Mouse (Mus musculus): ENCODE data around the gene Nos2. TPM values are rescaled to one million over a fixed set of nuclear protein-coding genes. Genes with fewer than 3 reads are reported as not detected.
A peak's percentile ranks its signal among the peaks of the same experiment; 100 is the strongest.
"Not testable (repeated sequence)": the region's sequence is repeated elsewhere in the genome, so short reads cannot be mapped to it uniquely, and the experiment has no call there.

Gene Nos2
- total RNA-seq, 2 experiments from 2014 or later, result 0.18 to 0.20 TPM

DNA sequence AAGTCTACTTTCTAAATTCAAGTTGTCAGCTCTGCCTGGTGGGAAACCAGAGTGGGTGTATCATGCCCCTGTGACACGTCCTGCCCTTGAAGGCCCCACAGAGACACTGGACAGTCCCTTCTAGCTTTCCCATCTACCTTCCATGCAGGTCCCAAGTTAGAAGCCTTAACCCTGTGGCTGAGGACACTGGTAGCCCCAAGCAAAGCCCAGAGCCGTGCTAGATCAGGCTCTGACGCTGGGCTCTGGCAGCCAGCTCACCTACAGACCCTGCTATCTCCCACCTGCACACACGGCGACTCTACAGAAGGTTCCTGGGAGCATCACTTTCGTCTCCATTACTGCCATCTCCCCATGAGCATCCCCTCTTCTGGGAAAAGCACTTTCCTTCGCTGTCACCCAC, 63.0 kb downstream of the Nos2 start:
- DNase-seq (ENCODE audit: low spot score in 2 of 2), result no peak
- intact Hi-C loops (cut with DNase I), result no loop called here

GRCm38 (mm10) chr11:78984483-78985177, 64.0 kb downstream of the Nos2 start, which contains the start of gene Lgals9:
TSS of gene Lgals9 (minus strand) at chr11:78984946.
- intact Hi-C loops (cut with DNase I), result no loop called here
- DNase-seq (ENCODE audit: low spot score in 2 of 2), result peak in 1 of 2 experiments; percentile 17

DNA sequence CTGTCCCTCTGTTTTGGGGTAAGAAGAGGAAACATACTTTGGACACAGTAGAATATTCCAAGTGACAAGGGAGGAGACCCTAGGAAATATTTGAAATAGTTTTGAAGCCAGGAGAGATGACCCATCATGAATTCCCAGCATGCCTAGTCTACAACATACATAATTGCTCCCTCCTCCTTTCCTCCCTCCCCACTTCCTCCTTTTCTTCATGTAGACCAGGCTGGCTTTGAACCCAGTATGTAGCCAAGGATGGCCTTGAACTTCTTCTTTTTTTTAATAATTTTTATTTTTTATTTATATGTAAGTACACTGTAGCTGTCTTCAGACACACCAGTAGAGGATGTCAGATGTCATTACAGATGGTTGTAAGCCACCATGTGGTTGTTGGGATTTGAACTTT, 64.9 kb downstream of the Nos2 start:
- intact Hi-C loops (cut with DNase I), result no loop called here
- no peak for DNase-seq (ENCODE audit: low spot score in 2 of 2)

- DNase-seq (ENCODE audit: low spot score in 2 of 2), result no peak
- intact Hi-C loops (cut with DNase I), result no loop called here
Observed at GRCm38 (mm10) chr11:78986311-78987002, 65.9 kb downstream of the Nos2 start.

DNA sequence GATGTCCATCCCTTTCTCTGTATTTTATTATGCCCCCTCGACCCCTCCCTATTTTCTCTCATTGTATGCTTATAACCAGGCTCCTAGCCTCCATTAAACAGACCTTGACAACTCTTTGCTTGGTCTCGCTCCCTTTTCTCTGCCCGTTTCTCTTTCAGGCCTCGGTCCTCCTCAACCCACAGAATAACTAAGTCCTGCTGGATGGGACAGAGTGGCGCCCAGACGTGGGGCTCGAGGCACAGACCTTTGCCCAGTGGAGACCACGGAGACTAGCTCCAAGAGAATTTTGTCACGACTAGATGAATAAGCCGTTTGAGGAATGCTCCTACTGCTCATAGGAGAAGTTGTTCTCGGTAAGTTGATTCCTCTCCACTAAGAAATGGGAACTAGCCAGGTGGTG, 68.6 kb downstream of the Nos2 start:
- DNase-seq (ENCODE audit: low spot score in 2 of 2); intact Hi-C loops (cut with DNase I): not testable (repeated sequence)

DNA sequence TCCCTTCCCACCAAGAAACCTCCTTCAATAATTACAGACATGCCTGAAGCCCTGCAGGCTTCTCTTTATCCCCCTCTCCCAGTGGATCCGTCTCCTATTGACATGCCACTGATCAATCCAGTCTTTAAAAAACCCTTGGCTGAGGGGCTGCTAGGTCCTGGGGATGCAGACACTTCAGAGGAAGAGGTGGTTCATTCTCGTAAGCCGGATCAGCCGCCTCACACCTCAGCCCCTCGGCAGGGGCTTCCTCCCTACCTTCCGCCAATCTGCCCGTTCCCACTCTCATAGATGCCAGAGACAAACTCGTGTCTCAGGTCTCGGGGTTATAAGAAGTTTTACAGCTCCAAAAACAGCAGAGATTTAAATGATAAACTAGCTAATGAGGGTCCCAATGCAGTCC, 69.5 kb downstream of the Nos2 start:
- intact Hi-C loops (cut with DNase I), result no loop called here
- no peak for DNase-seq (ENCODE audit: low spot score in 2 of 2)

DNA sequence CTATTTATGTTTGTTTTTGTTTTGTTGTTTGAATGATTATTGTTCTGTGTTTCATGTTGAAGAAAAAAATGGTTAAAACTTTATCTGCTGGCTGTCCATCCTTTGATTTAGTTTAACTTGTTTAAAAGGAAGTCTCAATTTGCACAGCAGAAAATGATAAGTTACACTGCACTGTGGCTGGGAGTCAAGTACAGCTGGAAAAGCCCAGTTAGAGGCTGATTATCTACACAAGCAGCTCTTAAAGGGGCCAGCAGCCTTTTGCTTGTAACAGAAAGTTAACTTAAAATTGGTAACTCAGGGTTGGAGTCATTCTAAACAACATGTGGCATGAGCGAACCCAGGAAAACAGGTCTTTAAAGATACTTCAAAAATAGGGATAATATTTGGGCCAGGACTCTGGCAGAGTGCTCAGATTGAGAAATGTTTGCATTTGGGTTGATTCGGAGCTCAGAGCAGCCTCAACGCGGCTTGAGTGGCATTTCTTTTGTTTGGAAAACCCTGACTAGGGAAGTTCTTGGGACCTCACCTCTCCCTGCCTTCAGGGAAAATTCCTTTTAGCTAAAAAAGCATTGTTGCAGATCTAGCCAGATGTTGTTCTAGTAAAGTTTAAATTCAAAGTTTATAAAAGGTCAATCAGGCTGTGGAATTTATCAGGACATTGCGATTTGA, 70.4 kb downstream of the Nos2 start:
- intact Hi-C loops (cut with DNase I); DNase-seq (ENCODE audit: low spot score in 2 of 2): not testable (repeated sequence)

GRCm38 (mm10) chr11:78999118-78999517, 78.5 kb downstream of the Nos2 start:
- DNase-seq (ENCODE audit: low spot score in 2 of 2), result no peak
- intact Hi-C loops (cut with DNase I), result no loop called here

- intact Hi-C loops (cut with DNase I), result no loop called here
- DNase-seq (ENCODE audit: low spot score in 2 of 2), result no peak
Observed at GRCm38 (mm10) chr11:79001871-79002270, 81.3 kb downstream of the Nos2 start.

DNA sequence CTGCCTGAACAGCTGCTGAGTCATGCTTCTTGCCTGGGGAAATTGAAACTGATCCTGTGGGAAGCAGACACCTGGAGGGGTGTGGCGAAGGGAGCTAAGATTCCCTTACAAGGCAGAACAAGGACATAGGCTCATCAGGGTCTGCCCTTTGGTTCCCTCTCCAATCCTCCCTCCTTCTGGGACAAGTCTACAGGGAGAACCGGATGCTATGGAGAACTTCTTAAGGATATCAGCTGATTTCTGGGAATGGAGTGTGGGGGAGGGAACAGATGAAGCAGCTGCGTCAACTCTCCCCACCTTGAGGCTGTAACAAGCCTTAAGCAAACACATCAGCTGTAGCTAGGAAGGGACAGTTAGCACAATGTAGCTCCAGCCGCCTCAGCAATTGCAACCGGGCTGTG, 82.0 kb downstream of the Nos2 start:
- intact Hi-C loops (cut with DNase I), result no loop called here

DNA sequence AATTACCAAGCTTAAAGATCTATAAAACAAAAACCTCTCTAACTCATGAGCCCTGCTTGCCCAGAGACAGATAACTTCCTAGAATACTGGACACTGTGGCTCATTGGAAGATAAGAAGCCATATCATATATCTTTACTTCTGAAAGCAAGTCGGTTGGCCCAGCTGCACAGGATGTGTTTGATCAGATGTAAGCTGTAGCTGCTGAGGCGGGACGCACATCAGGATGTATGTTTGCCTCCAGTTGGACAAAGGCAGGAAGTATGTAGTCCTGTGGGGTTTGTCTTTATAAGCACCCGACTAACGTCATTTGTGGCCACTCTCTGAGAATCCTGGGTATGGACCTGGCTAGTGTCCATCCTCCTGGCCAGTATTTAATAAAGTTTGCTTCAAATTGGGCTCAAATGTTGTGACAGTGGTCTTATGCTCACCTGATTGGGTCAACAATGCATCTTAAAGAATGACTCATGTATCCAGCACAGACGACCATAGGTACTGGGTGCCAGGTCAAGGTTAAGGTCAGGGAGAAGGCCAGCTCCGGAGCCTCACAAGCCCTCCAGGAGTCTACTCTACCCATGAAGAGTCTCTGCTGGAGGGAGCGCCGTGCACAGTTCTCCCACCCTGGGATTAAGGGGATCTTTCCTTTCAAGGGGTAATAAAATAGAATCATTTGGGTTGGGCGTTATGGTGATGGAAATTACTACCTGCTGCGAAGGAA, 82.6 kb downstream of the Nos2 start:
- intact Hi-C loops (cut with DNase I), result no loop called here
- DNase-seq (ENCODE audit: low spot score in 2 of 2), result no peak

More for the DNA sequence above, 82.0 kb downstream of the Nos2 start:
- no peak for DNase-seq (ENCODE audit: low spot score in 2 of 2)

DNA sequence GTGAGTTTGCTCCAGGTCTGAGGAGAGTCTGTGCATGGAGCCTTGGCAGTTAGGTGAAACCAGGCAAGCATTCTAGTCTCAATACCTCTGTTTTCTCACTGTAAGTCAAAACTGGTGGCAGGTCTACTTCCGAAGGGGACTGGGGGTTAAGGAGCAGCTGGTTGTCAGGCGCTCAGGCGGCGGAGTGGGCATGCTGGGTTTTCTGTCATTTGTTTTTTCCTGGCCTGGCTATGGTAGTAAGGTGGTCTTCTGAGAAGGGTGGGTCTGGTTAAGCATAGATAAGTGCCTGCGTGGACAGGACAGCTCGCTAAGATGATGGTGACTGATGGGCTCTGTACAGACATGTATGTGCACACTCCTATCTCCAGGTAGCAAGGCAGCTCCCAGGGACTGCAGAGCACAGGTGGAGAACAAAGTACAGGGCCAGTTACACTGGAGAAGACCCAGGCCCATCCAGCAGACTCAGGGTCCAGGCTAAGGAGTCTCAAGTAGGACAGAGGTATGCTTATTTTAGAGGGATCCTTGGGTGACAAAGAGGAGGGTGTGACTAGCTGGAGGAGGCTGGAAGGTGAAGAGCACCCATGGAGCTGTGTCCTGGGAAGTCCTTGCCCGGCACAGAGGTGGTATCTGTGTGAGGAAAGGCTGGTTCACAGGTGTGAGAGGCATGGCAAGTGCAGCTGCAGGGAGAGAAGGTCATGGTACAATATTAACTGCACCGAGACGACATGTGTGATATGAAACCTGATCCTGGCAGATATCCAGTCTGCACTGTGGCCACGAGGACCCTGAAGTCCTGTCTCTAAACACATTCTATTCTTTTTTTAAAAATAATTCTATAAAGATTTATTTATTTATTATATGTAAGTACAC, 83.4 kb downstream of the Nos2 start:
- intact Hi-C loops (cut with DNase I), result no loop called here
- no peak for DNase-seq (ENCODE audit: low spot score in 2 of 2)

DNA sequence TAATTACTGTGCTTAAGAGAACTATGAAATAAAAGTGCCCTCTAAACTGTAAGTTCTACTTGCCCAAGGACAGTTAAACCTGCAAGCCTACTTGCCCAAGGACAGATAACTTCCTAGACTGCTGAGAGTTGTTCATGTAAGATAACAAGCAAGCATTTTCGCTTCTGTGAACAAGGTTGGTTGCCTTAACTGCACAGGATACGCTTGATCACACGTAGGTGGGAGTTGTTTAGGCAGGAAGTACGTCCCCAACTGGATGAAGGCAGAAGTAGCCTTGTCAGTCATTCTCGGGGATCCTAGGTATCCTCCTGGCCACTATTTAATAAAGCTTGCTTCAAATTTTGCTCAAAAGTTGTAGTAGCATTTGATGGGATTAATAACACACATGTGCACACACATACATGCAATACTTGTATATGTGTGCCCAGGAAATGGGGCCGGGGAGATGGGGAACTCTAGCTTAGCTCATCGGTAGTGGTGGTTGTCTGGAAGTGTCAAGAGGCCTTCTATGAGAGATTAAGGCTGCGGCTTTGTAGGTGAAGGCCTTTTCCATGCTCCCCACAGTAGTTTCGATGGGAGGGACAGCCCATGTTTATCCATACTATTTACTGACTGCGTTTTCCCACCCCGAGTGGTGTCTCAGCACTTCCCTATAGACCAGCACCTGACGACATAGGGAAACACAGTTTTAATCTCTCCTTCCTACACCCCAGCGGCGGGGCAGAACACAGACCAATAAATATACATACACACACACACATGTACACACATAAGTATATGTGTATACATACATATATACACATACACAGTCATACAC, 85.2 kb downstream of the Nos2 start:
- no peak for DNase-seq (ENCODE audit: low spot score in 2 of 2)
- intact Hi-C loops (cut with DNase I), result no loop called here

DNA sequence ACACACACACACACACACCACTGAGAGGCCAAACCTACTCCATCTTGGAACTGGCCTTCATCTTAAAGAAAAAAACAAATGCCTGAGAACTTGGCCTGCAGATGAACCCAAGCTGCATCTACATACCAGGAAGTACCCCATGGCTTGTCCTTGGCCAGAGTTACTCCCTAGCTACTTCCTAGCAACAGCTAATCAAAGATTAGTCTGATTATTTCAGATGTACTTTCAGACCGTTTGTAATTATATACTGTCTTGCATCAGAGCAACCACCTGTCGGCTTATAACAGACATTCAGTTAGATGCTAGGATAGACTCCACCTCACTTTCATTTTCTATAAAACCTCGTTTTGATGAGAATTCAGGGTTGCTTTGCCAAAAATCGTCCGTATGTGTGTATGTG, 85.8 kb downstream of the Nos2 start:
- intact Hi-C loops (cut with DNase I), result no loop called here

GRCm38 (mm10) chr11:79007356-79007755, 86.8 kb downstream of the Nos2 start:
- intact Hi-C loops (cut with DNase I); DNase-seq (ENCODE audit: low spot score in 2 of 2): not testable (repeated sequence)

More for the DNA sequence above, 85.8 kb downstream of the Nos2 start:
- DNase-seq (ENCODE audit: low spot score in 2 of 2), result no peak

DNA sequence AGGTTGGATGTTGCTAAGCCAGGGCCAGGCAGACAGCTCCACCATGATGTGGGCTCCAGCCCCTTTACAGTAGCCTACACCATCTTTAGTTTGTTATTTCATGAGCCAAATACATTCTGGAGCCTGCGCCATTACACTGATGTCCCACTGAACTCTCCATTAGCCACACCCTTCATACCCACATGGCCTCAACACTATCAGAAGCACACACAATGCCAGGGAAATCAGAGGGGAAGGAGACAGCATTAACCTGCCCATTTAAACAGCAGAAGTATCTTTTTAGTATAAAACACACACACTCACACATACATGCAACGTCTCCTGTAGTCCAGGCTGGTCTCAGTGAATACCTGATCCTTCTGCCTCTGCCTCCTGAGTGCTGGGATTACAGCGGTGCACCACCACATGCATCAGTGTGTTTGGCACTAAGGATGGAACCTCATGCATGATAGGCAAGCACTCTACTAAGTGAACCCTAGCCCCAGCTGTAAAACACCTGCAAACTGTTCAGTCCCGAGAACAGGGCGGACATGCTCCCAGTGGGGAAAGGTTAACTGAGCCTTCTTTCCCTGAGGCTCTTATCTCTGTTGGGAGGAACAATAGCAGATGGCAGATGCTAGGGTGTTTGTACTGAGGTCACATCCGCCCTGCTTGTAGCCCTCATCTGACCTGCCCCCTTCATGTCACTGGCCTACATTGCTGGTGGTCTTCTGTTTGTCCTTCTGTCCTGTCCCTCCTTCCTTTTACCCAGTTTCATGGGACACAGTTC, 87.6 kb downstream of the Nos2 start:
- no peak for DNase-seq (ENCODE audit: low spot score in 2 of 2)
- intact Hi-C loops (cut with DNase I), result no loop called here

DNA sequence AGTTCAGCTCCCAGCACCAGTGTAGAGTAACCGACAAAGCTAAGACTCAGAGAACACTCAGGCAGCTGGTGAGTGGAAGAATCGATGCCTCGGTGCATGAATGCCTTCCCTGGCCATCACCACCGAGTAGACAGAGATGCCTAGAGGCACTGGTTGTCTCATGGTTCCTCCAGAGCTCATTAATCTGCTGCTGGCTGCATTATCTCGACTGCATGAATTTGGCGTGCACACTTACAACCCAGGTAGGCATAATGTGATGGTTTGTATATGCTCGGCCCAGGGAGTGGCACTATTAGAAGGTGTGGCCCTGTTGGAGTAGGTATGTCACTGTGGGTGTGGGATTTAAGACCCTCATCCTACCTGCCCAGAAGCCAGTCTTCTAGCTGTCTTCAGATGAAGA, 88.3 kb downstream of the Nos2 start:
- no peak for DNase-seq (ENCODE audit: low spot score in 2 of 2)
- intact Hi-C loops (cut with DNase I), result no loop called here

Measured in left cerebral cortex, postnatal 36 days (tissue).